In the genomic region with DNA sequence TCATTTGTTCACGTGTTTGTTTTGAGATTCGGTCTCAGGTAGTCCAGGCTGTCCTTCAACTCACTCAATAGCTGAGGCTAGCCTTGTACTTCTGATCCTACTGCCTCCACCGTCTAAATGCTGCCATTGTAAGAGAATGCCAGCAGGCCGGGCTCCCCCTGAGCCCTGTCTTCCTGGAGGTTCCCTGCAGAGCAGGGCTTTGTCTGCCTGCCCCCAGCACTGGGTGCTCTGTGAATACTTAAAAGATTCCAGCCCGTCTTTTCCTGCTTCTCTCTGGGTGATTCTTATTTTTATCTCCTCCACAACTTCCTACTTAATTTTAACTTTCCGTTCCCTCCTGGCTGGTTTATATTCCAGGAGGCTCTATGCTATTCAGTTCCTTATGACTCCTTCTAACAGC, we compare ENCODE assay signal across 24 mouse cellular contexts. TPM values are rescaled to one million over a fixed set of nuclear protein-coding genes. Genes with fewer than 3 reads are reported as not detected.
DNase-seq lines count a peak whose midpoint lies in the region; ATAC-seq and TF ChIP-seq lines count a peak whose summit lies in the region.
"Had no signal": no experiment of that assay in that cellular context is flagged by ENCODE, and none has a peak within 500 bp of the region (broad histone marks: within the 10 kb centered on the region; RNA-seq: fewer than 3 reads in every experiment).

No protein-coding gene starts in this region.

- H3K9me3 ChIP-seq in heart, embryonic 11.5 days (replicated peaks; ENCODE audit: control insufficient read depth, low read length), result no peaks in the 10 kb centered on the region
- H3K9me3 ChIP-seq in ES-Bruce4 (replicated peaks; ENCODE audit: control insufficient read depth, insufficient read depth, low read length, poor library complexity, severe bottlenecking), result no peaks in the 10 kb centered on the region
- H3K9me3 ChIP-seq: embryonic facial prominence, embryonic 12.5 days; forebrain, embryonic 13.5 days; hindbrain, embryonic 12.5 days had no signal

- no peak for DNase-seq in heart, postnatal 10 days
- no peak for DNase-seq in left cerebral cortex, adult 2 months (ENCODE audit: extremely low spot score in 1 of 2, low spot score in 2 of 2)
- no peak for DNase-seq in left cerebral cortex, postnatal 10 days (ENCODE audit: extremely low spot score in 1 of 2, low spot score in 2 of 2)
- DNase-seq in ZHBTc4 (ENCODE audit: low read depth, low spot score), result peak; percentile 59
- DNase-seq in lung, adult 2 months, result no peak
- DNase-seq: adrenal gland, adult 8-10 months; adrenal gland, postnatal 36 days; cerebellum, adult 11 months; cerebellum, adult 8-10 months; cerebellum, postnatal 14 days; gastrocnemius, postnatal 10 days; heart, postnatal 4 days; kidney, adult 11 months had no signal

- no peak for TF ChIP-seq POLR2A in ES-Bruce4 (IDR thresholded peaks at IDR 0.05; ENCODE audit: insufficient read depth, low read length)
- no peak for TF ChIP-seq POLR2A in lung, adult 2 months (IDR thresholded peaks at IDR 0.05; ENCODE audit: borderline replicate concordance, extremely low read depth, low read depth, low read length)

- H3K27me3 ChIP-seq in heart, embryonic 11.5 days (ENCODE audit: control insufficient read depth, insufficient read depth, low read length), result no peaks in the 10 kb centered on the region
- H3K27me3 ChIP-seq in ES-Bruce4 (ENCODE audit: control insufficient read depth, insufficient read depth, low read length, poor library complexity, severe bottlenecking), result no peaks in the 10 kb centered on the region
- H3K27me3 ChIP-seq: embryonic facial prominence, embryonic 12.5 days; forebrain, embryonic 13.5 days; hindbrain, embryonic 12.5 days had no signal

- no peaks in the 10 kb centered on the region for H3K4me1 ChIP-seq in heart, embryonic 11.5 days (ENCODE audit: control insufficient read depth, insufficient read depth, low read length)
- H3K4me1 ChIP-seq in ES-Bruce4 (ENCODE audit: control insufficient read depth, insufficient read depth, low read length), result no peaks in the 10 kb centered on the region
- no peaks in the 10 kb centered on the region for H3K4me1 ChIP-seq in lung, adult 2 months (ENCODE audit: control insufficient read depth, insufficient read depth, low read length)
- H3K4me1 ChIP-seq: embryonic facial prominence, embryonic 12.5 days; hindbrain, embryonic 12.5 days had no signal

- TF ChIP-seq EP300 in ES-Bruce4 (IDR thresholded peaks at IDR 0.05; ENCODE audit: insufficient read depth, low read depth, low read length), result no peak

- no peak for ATAC-seq in heart, embryonic 11.5 days (replicated peaks; ENCODE audit: insufficient number of reproducible peaks, low FRiP score, low TSS enrichment)
- no peak for ATAC-seq in erythroblast, adult 5-6 weeks (replicated peaks; ENCODE audit: low FRiP score, poor library complexity, severe bottlenecking)
- ATAC-seq: forebrain, embryonic 13.5 days; hindbrain, embryonic 16.5 days; inflammation-experienced regulatory T-cells, adult 6 months; Patski had no signal

- H3K4me2 ChIP-seq in heart, embryonic 11.5 days, result no peak overlapping the region
- H3K4me2 ChIP-seq: embryonic facial prominence, embryonic 12.5 days; forebrain, embryonic 13.5 days; hindbrain, embryonic 12.5 days had no signal

- no peak overlapping the region for H3K4me3 ChIP-seq in heart, embryonic 11.5 days (ENCODE audit: low read depth, low read length)
- no peak overlapping the region for H3K4me3 ChIP-seq in left cerebral cortex, adult 2 months
- H3K4me3 ChIP-seq in ES-Bruce4 (ENCODE audit: low read depth, low read length), result no peak overlapping the region
- H3K4me3 ChIP-seq in lung, adult 2 months (replicated peaks; ENCODE audit: extremely low read depth, low read depth, low read length), result no peak overlapping the region
- H3K4me3 ChIP-seq: embryonic facial prominence, embryonic 12.5 days; forebrain, embryonic 13.5 days; hindbrain, embryonic 12.5 days had no signal

- H3K27ac ChIP-seq in heart, embryonic 11.5 days (ENCODE audit: low read depth, low read length), result peak overlapping the region; percentile 29; the same call in 1 of the 2 replicates
- peak overlapping the region; percentile 61 for H3K27ac ChIP-seq in left cerebral cortex, adult 2 months
- peak overlapping the region; percentile 21; the same call in 1 of the 2 replicates for H3K27ac ChIP-seq in ES-Bruce4 (ENCODE audit: insufficient read depth, low read length)
- H3K27ac ChIP-seq: embryonic facial prominence, embryonic 12.5 days; forebrain, embryonic 13.5 days; hindbrain, embryonic 12.5 days had no signal

- 27% methylated on average over 6 of the region's 6 CpGs for WGBS in heart, embryonic 11.5 days (ENCODE audit: insufficient replicate concordance)
- WGBS in lung, adult 2 months, result 27% methylated on average over 6 of the region's 6 CpGs

- H3K36me3 ChIP-seq in heart, embryonic 11.5 days (ENCODE audit: control insufficient read depth, insufficient read depth, low read length), result no peaks in the 10 kb centered on the region
- peaks cover 5% of the 10 kb centered on the region; the same call in 1 of the 2 replicates for H3K36me3 ChIP-seq in ES-Bruce4 (ENCODE audit: control insufficient read depth, insufficient read depth, low read length, poor library complexity, severe bottlenecking)
- H3K36me3 ChIP-seq: embryonic facial prominence, embryonic 12.5 days; hindbrain, embryonic 12.5 days had no signal

- no peak overlapping the region for H3K9ac ChIP-seq in heart, embryonic 11.5 days (ENCODE audit: low read depth, low read length)
- H3K9ac ChIP-seq in ES-Bruce4 (ENCODE audit: low read depth, poor library complexity, severe bottlenecking), result peak overlapping the region; percentile 43; the same call in 1 of the 2 replicates
- H3K9ac ChIP-seq: embryonic facial prominence, embryonic 12.5 days; forebrain, embryonic 13.5 days; hindbrain, embryonic 12.5 days had no signal

- intact Hi-C loops in heart, postnatal 10 days (cut with DNase I), result no loop called here
- intact Hi-C loops in left cerebral cortex, adult 2 months (cut with DNase I), result no loop called here
- intact Hi-C loops in left cerebral cortex, postnatal 10 days (cut with DNase I), result no loop called here

- TF ChIP-seq CTCF in left cerebral cortex, adult 2 months (IDR thresholded peaks at IDR 0.05), result no peak; the same call in 1 of the 2 replicates
- no peak for TF ChIP-seq CTCF in ES-Bruce4 (IDR thresholded peaks at IDR 0.05; ENCODE audit: low read depth, low read length)
- no peak for TF ChIP-seq CTCF in lung, adult 2 months (IDR thresholded peaks at IDR 0.05; ENCODE audit: insufficient read depth, low read length)

RNA-seq across cellular contexts. Expression of a gene that starts 26.2 kb away (rescaled TPM):
- polyA plus RNA-seq in heart, embryonic 11.5 days (2014; fragmentation: Nextera tagmentation; extraction: Ambion mirVana), result 0.06 and 0.23 TPM in 2 replicates
- under 1 TPM; 0.19 to 0.20 TPM for total RNA-seq in heart, postnatal 10 days (2021)
- total RNA-seq in left cerebral cortex, adult 2 months (2021), result 100 to 1,000 TPM; 308 to 318 TPM
- total RNA-seq in left cerebral cortex, postnatal 10 days (2021), result 100 to 1,000 TPM; 281 to 294 TPM
- polyA plus RNA-seq in ES-Bruce4 (2011; ENCODE audit: insufficient read depth, insufficient read length, low read depth, missing spikeins), result 7.7 and 8.3 TPM in 2 replicates
- polyA plus RNA-seq in lung, adult 2 months (2012; rRNA removed), result 6.4 and 7.0 TPM in 2 replicates
- not detected in 2 replicates for total RNA-seq in erythroblast, adult 5-6 weeks (2015; ENCODE audit: low replicate concordance)
- not detected in 2 replicates for total RNA-seq in erythroblast, adult 5-6 weeks (2017; ENCODE audit: low replicate concordance)
- total RNA-seq: common myeloid progenitor, adult 5-6 weeks had no signal
- polyA plus RNA-seq: heart, postnatal 0 days; inflammation-experienced regulatory T-cells, adult 6 months had no signal

RNA-seq across cellular contexts. Expression of a gene that starts 27.3 kb away (rescaled TPM):
- 1.4 and 1.5 TPM in 2 replicates for polyA plus RNA-seq in heart, embryonic 11.5 days (2014; fragmentation: Nextera tagmentation; extraction: Ambion mirVana)
- 1 to 10 TPM in 1 of 2 experiments, under 1 TPM in 1; 0.57 to 1.0 TPM for total RNA-seq in heart, postnatal 10 days (2021)
- 100 to 1,000 TPM in 1 of 2 experiments, 10 to 100 TPM in 1; 99.9 to 107 TPM for total RNA-seq in left cerebral cortex, adult 2 months (2021)
- 10 to 100 TPM; 15.0 to 18.4 TPM for total RNA-seq in left cerebral cortex, postnatal 10 days (2021)
- 39.3 and 44.1 TPM in 2 replicates for polyA plus RNA-seq in ES-Bruce4 (2011; ENCODE audit: insufficient read depth, insufficient read length, low read depth, missing spikeins)
- polyA plus RNA-seq in lung, adult 2 months (2012; rRNA removed), result 6.4 and 12.3 TPM in 2 replicates
- total RNA-seq in erythroblast, adult 5-6 weeks (2015; ENCODE audit: low replicate concordance), result 0.58 TPM in 1 of 2 replicates, not detected in the other
- total RNA-seq in erythroblast, adult 5-6 weeks (2017; ENCODE audit: low replicate concordance), result not detected in 2 replicates

Comparison
In these comparisons a context has a peak if more than half of its experiments do, and no peak if none do; other contexts are left out.
1. RNA of a gene that starts 26.2 kb away (total RNA-seq): 308 to 318 TPM in left cerebral cortex, adult 2 months and 281 to 294 TPM in left cerebral cortex, postnatal 10 days; 0.19 to 0.20 TPM in heart, postnatal 10 days and not detected in erythroblast, adult 5-6 weeks; every median in the first group is over 100 times any median in the second.
2. RNA of a gene that starts 27.3 kb away (total RNA-seq): 99.9 to 107 TPM in left cerebral cortex, adult 2 months and 15.0 to 18.4 TPM in left cerebral cortex, postnatal 10 days; 0.57 to 1.0 TPM in heart, postnatal 10 days and 0.58 TPM in erythroblast, adult 5-6 weeks; every median in the first group is over 4 times any median in the second.
3. Peak in every context shown above with its lines, with median percentiles within 50 percentile points of each other: H3K27ac ChIP-seq.